Mouse (Mus musculus) embryonic facial prominence, embryonic 12.5 days (tissue): ENCODE measurements around the gene Tex14. TPM values are rescaled to one million over a fixed set of nuclear protein-coding genes. Genes with fewer than 3 reads are reported as not detected.
A peak's percentile ranks its signal among the peaks of the same experiment; 100 is the strongest.

ENCODE experiments used
- ATAC-seq: fragments of 200-750 bp; cut with Nextera tagmentation; 2 replicates; pipeline ENCODE4 v1.8.0; 2017; ENCODE audit not compliant: insufficient number of reproducible peaks, insufficient read depth, low FRiP score, low TSS enrichment
- H3K27ac ChIP-seq: fragments of 300-500 bp; sonication (generic); 2 replicates; pipeline ENCODE4 v1.5.1; 2016; ENCODE audit warnings: mild to moderate bottlenecking
- H3K27me3 ChIP-seq: fragments of 300-500 bp; sonication (generic); 2 replicates; pipeline ENCODE4 v1.6.1; 2016; ENCODE audit warnings: mild to moderate bottlenecking, moderate library complexity
- H3K36me3 ChIP-seq: fragments of 300-500 bp; sonication (generic); 2 replicates; pipeline ENCODE4 v1.6.1; 2016; ENCODE audit warnings: mild to moderate bottlenecking
- H3K4me1 ChIP-seq: fragments of 300-500 bp; sonication (generic); 2 replicates; pipeline ENCODE4 v1.6.1; 2016
- H3K4me2 ChIP-seq: fragments of 300-500 bp; sonication (generic); replicated peaks from 2 replicates; pipeline ENCODE4 v1.6.1; 2016; ENCODE audit warnings: mild to moderate bottlenecking, moderate library complexity
- H3K4me3 ChIP-seq: fragments of 300-500 bp; sonication (generic); 2 replicates; pipeline ENCODE4 v1.5.1; 2016; ENCODE audit warnings: mild to moderate bottlenecking
- H3K9ac ChIP-seq: fragments of 300-500 bp; sonication (generic); 2 replicates; pipeline ENCODE4 v1.6.1; 2016; ENCODE audit warnings: mild to moderate bottlenecking, moderate library complexity
- H3K9me3 ChIP-seq: fragments of 300-500 bp; sonication (generic); 2 replicates; pipeline ENCODE4 v1.6.1; 2016; ENCODE audit warnings: mild to moderate bottlenecking, moderate library complexity
- WGBS: fragments of 180-500 bp; shearing (Covaris S2); methylation state at CpG from one replicate; pipeline ENCODE4 v1.1.7; 2016; 5-methylcytosine and 5-hydroxymethylcytosine counted together
- polyA plus RNA-seq: library from polyadenylated mRNA; unstranded; fragments of >200 nt; fragmentation: Nextera tagmentation; extraction: Ambion mirVana; gene quantifications from 2 replicates; pipeline ENCODE4 v1.2.1, GENCODE M21; 2016

The Tex14 gene
- polyA plus RNA-seq, 1 experiment from 2014 or later: 0.64 TPM

DNA sequence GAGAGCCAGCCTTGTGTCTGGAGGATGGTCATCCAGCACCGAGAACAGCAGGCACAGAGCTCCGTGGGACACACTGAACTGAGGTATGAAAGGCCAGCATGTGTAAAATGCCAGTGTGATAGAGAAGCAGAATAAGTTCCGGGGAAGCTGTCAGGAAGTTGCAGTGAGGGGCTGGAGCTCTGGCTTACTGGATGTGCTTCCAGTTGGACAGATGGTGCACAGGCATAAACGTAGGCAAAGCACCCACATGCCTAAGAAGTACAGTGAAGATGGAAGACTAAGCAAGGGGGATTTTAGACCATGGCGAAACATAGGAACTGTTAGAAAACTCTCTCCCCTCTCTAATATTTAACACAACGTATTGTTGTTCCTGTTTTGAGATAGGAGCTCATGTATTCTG, 156.3 kb downstream of the Tex14 start:
- 79% methylated on average over 6 of the region's 6 CpGs for WGBS
- no peaks in the 10 kb centered on the region for H3K4me1 ChIP-seq
- H3K4me2 ChIP-seq: no peak overlapping the region
- H3K4me3 ChIP-seq: no peak overlapping the region
- H3K9me3 ChIP-seq: no peaks in the 10 kb centered on the region
- no peak overlapping the region for H3K27ac ChIP-seq
- no peaks in the 10 kb centered on the region for H3K27me3 ChIP-seq
- no peaks in the 10 kb centered on the region for H3K36me3 ChIP-seq
- H3K9ac ChIP-seq: no peak overlapping the region
- no peak for ATAC-seq

DNA sequence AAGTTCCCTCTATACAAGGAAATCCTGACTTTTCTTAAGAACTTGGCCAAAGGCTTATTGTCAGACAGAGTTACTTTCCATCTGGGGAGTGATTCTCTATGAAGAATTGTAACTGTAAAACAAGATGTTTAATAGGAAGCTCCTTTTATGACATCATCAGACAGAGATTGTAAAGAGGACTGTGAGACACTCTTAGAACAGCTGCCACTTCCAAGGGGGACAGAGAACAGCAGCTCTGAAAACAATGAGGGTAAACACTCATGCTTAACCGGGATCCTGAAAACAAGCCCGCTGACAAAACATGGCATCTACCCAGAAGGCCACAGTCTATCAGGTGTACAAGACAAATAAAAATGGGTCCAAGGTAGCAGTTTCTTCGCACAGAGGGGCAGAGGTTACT, 161.6 kb downstream of the Tex14 start, which contains the start of gene Gm11492:
TSS of gene Gm11492 (plus strand) at position 153 of the 400 bp plus-strand sequence.
- no peaks in the 10 kb centered on the region for H3K27me3 ChIP-seq
- no peak for ATAC-seq
- 76% methylated on average over 3 of the region's 3 CpGs for WGBS

DNA sequence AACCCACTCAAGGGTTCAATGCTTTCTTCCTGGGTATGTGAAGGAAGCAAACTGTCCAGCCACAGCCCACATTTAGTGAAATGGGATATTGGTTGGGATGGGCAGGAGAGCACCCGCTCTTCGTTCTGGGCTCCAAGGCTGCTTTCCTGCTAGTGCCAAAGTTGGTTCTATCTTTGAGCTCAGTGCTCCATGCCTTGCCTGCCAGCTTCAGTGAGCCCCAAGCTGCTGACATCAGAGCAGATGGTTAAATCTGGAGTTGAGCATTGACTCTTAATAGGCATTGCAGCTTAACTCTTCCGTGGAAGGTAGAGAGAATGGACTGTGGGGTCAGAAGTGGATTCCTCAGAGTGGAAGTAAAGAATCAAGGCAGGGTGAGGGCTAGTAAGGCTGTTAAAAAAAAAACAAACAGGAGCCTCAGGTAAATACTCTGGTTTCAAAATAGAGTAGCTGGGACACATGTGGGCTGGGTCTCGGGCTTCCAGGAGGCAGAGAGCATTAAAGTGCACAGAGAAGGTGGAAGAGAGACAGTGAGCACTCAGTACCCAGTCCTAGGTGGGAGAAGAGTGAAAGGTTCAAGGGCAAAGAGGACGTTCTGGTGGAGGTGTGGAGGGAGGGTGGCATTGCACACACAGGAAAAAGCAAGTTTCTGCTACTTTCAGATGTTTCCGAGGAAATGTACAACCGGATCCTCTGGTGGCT, 163.5 kb downstream of the Tex14 start, which contains the start of gene Sept4:
TSS of gene Sept4 (plus strand) at position 649 of the 699 bp plus-strand sequence.
- Histone ChIP-seq H3K9me3 (no peaks in the 10 kb centered on the region), H3K4me2 (no peak within 1 kb of the TSS), H3K4me3 (no peak within 1 kb of the TSS), H3K27ac (no peak within 1 kb of the TSS), H3K36me3 (no peaks in the 10 kb centered on the region), H3K9ac (no peak within 1 kb of the TSS), H3K27me3 (no peaks in the 10 kb centered on the region), H3K4me1 (no peaks in the 10 kb centered on the region)
- ATAC-seq: no peak
- WGBS: 80% methylated on average over 7 of the region's 7 CpGs

More for the DNA sequence above, 161.6 kb downstream of the Tex14 start, which contains the start of gene Gm11492:
- no peak within 1 kb of the TSS for H3K9ac ChIP-seq
- H3K4me2 ChIP-seq: no peak within 1 kb of the TSS
- no peaks in the 10 kb centered on the region for H3K4me1 ChIP-seq
- no peak within 1 kb of the TSS for H3K27ac ChIP-seq
- H3K4me3 ChIP-seq: no peak within 1 kb of the TSS
- H3K36me3 ChIP-seq: no peaks in the 10 kb centered on the region
- H3K9me3 ChIP-seq: no peaks in the 10 kb centered on the region

DNA sequence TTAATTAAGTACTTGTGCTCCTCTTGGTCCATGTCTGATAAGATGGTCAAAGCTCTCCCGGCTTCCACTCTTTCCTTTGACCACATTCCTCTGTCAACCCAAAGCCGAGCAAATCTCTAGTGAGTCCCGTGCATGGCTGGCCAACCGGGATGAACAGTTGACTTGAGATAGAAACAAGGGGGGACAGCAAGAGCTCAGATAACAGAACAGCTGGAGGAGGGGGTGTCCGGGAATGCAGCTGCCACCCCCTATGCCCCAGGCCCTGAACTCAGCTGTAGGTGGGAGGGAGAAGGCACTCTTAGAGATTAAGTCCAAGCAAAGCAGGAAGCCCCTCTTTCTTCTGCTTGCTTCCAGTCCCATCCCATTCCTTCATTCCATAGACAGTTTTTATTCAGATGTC, 165.9 kb downstream of the Tex14 start:
- H3K9ac ChIP-seq: no peak overlapping the region
- H3K9me3 ChIP-seq: no peaks in the 10 kb centered on the region
- ATAC-seq: no peak
- H3K36me3 ChIP-seq: no peaks in the 10 kb centered on the region
- H3K4me3 ChIP-seq: no peak overlapping the region
- no peak overlapping the region for H3K4me2 ChIP-seq
- H3K4me1 ChIP-seq: 0 out of 2 replicates have a peak, but pooled peaks cover 5% of the 10 kb centered on the region
- H3K27me3 ChIP-seq: no peaks in the 10 kb centered on the region
- 60% methylated on average over 5 of the region's 5 CpGs for WGBS
- no peak overlapping the region for H3K27ac ChIP-seq

DNA sequence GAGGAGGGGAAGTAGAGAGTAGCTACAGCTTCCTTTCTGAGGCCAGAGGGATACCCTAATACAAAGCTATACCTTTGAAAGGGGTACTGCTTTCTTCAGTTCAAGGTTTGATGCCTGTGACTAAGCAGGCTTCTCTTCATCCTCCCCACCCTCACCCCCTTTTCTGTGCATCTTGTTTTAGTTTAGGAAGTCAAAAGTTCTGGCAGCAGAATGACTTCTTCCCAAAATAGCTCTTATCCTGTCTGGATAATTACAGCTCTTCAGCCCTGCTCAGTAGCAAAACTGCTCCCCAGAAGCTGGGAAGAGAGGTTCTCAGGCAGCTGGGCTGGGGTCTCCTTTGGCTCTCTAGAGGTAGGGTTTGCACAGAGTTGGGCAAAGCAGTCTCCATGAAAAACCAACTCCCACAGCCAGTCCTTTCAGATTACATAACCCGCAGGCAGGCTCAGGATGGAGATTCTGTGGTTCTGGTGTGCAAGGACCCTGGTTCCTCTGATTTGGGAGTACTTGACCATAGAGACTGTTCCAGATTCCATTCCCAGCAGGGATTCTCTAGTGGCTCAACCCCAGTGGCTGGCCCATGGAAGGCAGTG, 166.6 kb downstream of the Tex14 start:
- Histone ChIP-seq H3K27me3 (no peaks in the 10 kb centered on the region), H3K27ac (no peak overlapping the region), H3K9me3 (no peaks in the 10 kb centered on the region), H3K4me2 (no peak overlapping the region), H3K36me3 (no peaks in the 10 kb centered on the region), H3K9ac (no peak overlapping the region), H3K4me3 (no peak overlapping the region), H3K4me1 (0 out of 2 replicates have a peak, but pooled peaks cover 5% of the 10 kb centered on the region)
- WGBS: 88% methylated on average over 1 of the region's 1 CpGs
- no peak for ATAC-seq

DNA sequence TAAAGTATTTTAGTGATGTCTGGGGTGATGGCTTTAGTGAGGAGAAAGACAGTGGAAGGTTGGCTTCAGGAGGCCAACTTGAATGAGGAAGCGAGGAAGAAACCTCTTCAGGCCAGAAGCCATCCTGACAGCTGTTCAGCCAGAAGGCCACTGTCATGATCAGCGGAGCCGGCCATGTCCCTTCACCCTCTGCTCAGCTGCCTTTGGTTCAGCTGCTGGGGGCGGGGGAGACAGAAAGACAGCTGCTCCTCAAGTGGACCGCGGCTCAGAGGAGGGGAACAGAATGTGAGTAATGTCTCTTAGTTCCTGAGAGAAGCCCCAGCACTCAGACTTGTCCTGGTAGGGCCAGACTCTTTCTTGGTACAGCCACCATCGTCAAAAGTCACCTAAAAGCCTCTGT, 168.9 kb downstream of the Tex14 start:
- no peaks in the 10 kb centered on the region for H3K9me3 ChIP-seq
- H3K4me1 ChIP-seq: peaks cover 15% of the 10 kb centered on the region
- 78% methylated on average over 7 of the region's 7 CpGs for WGBS
- H3K27me3 ChIP-seq: peaks cover 3% of the 10 kb centered on the region; the same call in 1 of the 2 replicates
- H3K36me3 ChIP-seq: no peaks in the 10 kb centered on the region
- no peak overlapping the region for H3K4me3 ChIP-seq
- no peak overlapping the region for H3K4me2 ChIP-seq
- no peak overlapping the region for H3K27ac ChIP-seq
- no peak overlapping the region for H3K9ac ChIP-seq
- no peak for ATAC-seq

DNA sequence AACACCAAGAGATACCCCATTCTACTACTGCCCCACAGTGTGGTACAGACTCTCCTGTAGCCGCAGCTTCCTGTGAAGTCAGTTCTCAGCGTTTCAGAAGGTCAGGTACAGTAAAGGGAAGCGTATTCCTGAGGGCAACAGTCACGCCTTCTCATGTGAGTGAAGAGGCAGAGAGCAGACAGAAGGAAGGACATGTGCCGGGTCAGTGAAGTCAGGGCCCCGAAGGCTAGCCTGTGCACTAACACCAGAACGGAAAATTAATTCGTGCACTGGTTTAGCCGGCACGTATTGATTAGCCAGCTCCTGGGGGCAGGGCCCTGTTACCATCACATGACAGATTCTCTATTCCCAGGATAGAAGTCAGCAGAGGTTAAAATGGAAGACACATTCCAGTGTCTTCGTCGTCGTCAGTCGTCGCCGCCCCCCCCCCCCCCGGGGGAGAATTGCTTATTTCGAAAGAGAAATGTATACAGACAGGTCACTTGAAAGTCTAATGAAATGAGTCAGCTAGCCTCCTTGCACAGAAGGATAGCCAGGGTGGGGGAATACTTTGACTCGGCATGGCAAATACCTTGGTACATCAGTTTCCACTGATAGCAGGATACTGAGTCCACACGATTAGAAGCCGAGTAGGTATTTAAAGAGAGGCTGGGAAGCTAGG, 169.8 kb downstream of the Tex14 start:
- H3K4me1 ChIP-seq: peaks cover 21% of the 10 kb centered on the region
- H3K4me2 ChIP-seq: no peak overlapping the region
- no peak overlapping the region for H3K9ac ChIP-seq
- H3K4me3 ChIP-seq: no peak overlapping the region
- ATAC-seq: no peak
- H3K36me3 ChIP-seq: no peaks in the 10 kb centered on the region
- H3K9me3 ChIP-seq: no peaks in the 10 kb centered on the region
- no peak overlapping the region for H3K27ac ChIP-seq
- WGBS: 64% methylated on average over 21 of the region's 21 CpGs
- H3K27me3 ChIP-seq: peaks cover 3% of the 10 kb centered on the region; the same call in 1 of the 2 replicates

DNA sequence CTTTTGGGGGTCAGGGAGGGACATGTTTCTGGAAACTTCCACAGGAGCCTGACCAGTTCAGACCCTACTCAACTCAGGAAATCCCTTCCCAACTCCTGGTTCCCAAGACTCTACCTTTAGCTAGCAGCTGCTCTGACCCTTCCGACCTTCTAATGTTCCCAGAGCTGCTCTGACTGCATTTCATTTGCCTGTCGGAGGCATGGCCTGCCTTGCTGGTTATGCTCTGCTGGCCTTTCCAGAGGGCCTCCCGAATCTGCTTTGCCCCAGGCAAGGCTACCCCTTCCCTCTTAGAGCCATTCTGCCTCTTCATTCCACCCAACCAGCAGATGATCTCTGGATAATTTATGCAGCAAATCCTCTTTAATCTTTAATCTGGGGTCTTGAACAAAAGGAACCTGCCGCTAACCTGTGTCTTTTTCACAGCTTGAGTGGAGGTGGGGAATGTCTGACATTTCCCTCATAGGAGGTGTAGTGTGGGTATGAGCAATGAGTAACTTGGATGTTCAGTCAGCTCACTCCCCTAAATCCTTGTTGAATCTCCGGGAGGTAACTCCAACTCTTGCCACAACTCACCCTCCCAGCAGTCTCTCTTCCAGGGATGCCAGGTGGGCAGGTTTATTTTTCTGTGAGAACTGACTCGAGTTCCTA, 172.9 kb downstream of the Tex14 start:
- Histone ChIP-seq H3K36me3 (no peaks in the 10 kb centered on the region), H3K9me3 (no peaks in the 10 kb centered on the region), H3K27me3 (peaks cover 3% of the 10 kb centered on the region; the same call in 1 of the 2 replicates), H3K4me2 (peak overlapping the region; percentile 84), H3K27ac (no peak overlapping the region), H3K4me1 (peaks cover 21% of the 10 kb centered on the region), H3K4me3 (peak overlapping the region; percentile 54), H3K9ac (no peak overlapping the region)
- ATAC-seq: no peak
- WGBS: 16% methylated on average over 6 of the region's 6 CpGs

DNA sequence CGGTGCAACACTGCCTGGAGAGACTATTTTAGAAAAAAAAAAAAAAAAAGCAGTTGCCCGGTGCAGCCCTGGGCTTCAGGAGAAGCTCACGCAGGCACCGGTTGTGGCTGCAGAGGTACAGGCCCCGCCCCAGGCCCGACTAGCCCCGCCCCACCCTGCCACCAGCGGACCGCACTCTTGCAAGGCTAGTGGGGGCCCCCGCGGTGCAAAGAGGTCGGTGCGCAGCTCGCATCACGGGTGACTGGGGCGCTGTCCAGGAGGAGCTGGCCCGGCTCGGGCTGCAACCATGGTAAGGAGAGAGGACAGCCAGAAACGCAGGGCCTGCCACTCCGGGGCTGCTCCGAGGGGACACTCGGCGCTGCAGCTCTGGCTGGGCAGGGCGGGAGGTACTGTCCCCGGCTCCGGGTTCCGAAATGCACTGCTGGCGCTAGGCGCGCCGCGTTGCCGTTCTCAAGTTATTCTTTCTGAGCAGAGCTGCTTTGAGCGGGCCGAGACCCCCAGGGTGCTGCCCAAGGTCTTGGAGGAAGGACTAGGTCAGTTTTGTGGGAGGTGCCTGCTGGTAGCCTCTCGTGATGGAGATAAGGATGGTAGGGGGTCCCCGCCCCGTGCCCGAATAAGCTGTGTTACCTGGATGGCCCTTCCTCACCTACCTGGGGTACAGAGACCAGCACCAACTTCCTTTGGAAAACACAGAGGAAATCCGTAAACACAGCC, 173.5 kb downstream of the Tex14 start:
- Histone ChIP-seq H3K4me3 (peak overlapping the region; percentile 54), H3K9ac (peak overlapping the region; percentile 47), H3K27ac (no peak overlapping the region), H3K4me1 (peaks cover 21% of the 10 kb centered on the region), H3K27me3 (peaks cover 3% of the 10 kb centered on the region; the same call in 1 of the 2 replicates), H3K9me3 (no peaks in the 10 kb centered on the region), H3K36me3 (no peaks in the 10 kb centered on the region), H3K4me2 (peak overlapping the region; percentile 84)
- under 1% methylated on average over 40 of the region's 40 CpGs for WGBS
- ATAC-seq: peak; percentile 65

DNA sequence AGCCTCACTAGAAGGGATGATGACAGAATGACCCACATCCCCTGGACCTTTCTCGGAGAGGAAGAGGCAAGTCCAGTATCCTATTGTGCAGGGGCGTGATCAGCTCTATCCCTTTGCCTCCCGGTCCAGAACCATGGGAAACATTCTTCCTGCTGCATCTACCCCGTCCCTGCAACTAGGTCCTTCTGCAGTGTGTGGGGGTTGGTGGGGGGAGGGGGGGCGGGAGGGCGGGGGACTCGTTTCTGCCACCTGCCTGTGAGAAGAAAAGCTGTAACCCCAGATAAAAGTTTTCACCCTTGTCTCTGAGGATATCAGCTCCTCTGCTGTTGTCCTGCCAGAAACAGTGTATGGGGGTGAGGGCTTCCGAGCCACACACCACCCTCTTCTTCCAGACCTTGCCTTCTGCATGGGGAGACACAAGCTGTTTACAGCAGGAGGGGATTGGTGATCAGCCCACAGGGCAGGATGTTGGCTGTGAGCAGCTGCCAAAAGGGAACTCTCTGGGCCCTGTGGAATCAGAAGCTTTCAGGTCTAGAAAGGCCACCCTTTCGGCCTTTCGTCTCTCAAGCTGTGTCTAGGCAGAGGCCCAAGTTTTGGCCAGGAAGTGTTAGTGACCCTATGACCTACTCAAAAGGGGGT, 174.2 kb downstream of the Tex14 start:
- peak overlapping the region; percentile 84 for H3K4me2 ChIP-seq
- H3K4me1 ChIP-seq: peaks cover 21% of the 10 kb centered on the region
- no peaks in the 10 kb centered on the region for H3K36me3 ChIP-seq
- peak overlapping the region; percentile 54 for H3K4me3 ChIP-seq
- peaks cover 3% of the 10 kb centered on the region; the same call in 1 of the 2 replicates for H3K27me3 ChIP-seq
- WGBS: 17% methylated on average over 10 of the region's 10 CpGs
- H3K9me3 ChIP-seq: no peaks in the 10 kb centered on the region
- 0 out of 2 replicates have a peak, but pooled peaks have one; percentile 17 for ATAC-seq
- peak overlapping the region; percentile 47 for H3K9ac ChIP-seq
- H3K27ac ChIP-seq: no peak overlapping the region
